Comparison of ENCODE assay signal across 8 mouse cellular contexts in the genomic region with DNA sequence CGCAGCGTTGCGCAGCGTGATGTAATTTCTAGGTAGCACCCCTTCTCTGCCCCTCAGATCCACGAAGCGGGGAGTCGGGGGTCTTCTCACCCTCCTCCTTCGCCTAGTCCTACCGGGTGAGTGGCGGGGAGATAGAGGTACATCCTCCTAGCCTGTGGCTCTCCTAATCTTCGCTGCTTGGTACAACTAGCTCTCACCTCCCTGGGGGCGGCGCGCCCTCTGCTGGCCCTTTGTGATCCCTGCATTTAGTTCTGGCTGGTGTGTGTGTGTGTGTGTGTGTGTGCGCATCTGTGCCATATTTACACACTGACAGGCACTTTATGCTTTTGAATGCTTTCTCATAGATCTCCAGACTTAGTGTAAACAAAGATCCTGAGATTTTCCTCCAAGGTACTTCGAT. TPM values are rescaled to one million over a fixed set of nuclear protein-coding genes. Genes with fewer than 3 reads are reported as not detected.
DNase-seq lines count a peak whose midpoint lies in the region; ATAC-seq lines count a peak whose summit lies in the region.

No protein-coding gene starts in this region.

- H3K4me2 ChIP-seq in intestine, embryonic 15.5 days (replicated peaks): peak overlapping the region; percentile 99
- peak overlapping the region; percentile 86 for H3K4me2 ChIP-seq in midbrain, embryonic 11.5 days

- H3K9ac ChIP-seq in intestine, embryonic 15.5 days: no peak overlapping the region
- peak overlapping the region; percentile 78; the same call in 1 of the 2 replicates for H3K9ac ChIP-seq in midbrain, embryonic 11.5 days (ENCODE audit: low read length)

- peak overlapping the region; percentile 64 for H3K4me3 ChIP-seq in intestine, embryonic 15.5 days (replicated peaks)
- peak overlapping the region; percentile 71 for H3K4me3 ChIP-seq in midbrain, embryonic 11.5 days (ENCODE audit: low read depth, low read length)

- H3K4me1 ChIP-seq in intestine, embryonic 15.5 days (replicated peaks): peaks cover 16% of the 10 kb centered on the region
- H3K4me1 ChIP-seq in midbrain, embryonic 11.5 days (ENCODE audit: control insufficient read depth, insufficient read depth, low read length): peaks cover 11% of the 10 kb centered on the region

- peak; percentile 85 for DNase-seq in adipocyte (ENCODE audit: low spot score)
- peak; percentile 94 for DNase-seq in embryo, embryonic 10 days (ENCODE audit: low spot score)
- peak; percentile 76 for DNase-seq in gastrocnemius, postnatal 25 days
- peak; percentile 88 to 92 for DNase-seq in left cerebral cortex, postnatal 14 days (ENCODE audit: low spot score in 2 of 2)
- peak; percentile 99 for DNase-seq in midbrain, embryonic 11.5 days (ENCODE audit: low spot score, missing footprints)
- peak; percentile 92 for DNase-seq in right cerebral cortex, postnatal 4 days
- peak; percentile 78 for DNase-seq in yolk sac, embryonic 10.5 days (ENCODE audit: low spot score)

- no peaks in the 10 kb centered on the region for H3K9me3 ChIP-seq in intestine, embryonic 15.5 days
- H3K9me3 ChIP-seq in midbrain, embryonic 11.5 days (ENCODE audit: control insufficient read depth, low read length): no peaks in the 10 kb centered on the region

- peak; percentile 66 for ATAC-seq in intestine, embryonic 15.5 days
- peak; percentile 47 for ATAC-seq in midbrain, embryonic 11.5 days (ENCODE audit: low FRiP score)

- no peaks in the 10 kb centered on the region for H3K36me3 ChIP-seq in intestine, embryonic 15.5 days
- no peaks in the 10 kb centered on the region for H3K36me3 ChIP-seq in midbrain, embryonic 11.5 days (ENCODE audit: control insufficient read depth, insufficient read depth, low read length)

- intact Hi-C loops in left cerebral cortex, postnatal 14 days (cut with DNase I): loop anchor here (2.0 to 10.0 kb wide), 4 partner anchors 61 to 621 kb away; no protein-coding TSS in a partner anchor

- peaks cover 28% of the 10 kb centered on the region for H3K27me3 ChIP-seq in intestine, embryonic 15.5 days (replicated peaks)
- H3K27me3 ChIP-seq in midbrain, embryonic 11.5 days (ENCODE audit: control insufficient read depth, insufficient read depth, low read length): peaks cover 6% of the 10 kb centered on the region; the same call in 1 of the 2 replicates

- no peak overlapping the region for H3K27ac ChIP-seq in intestine, embryonic 15.5 days
- no peak overlapping the region for H3K27ac ChIP-seq in midbrain, embryonic 11.5 days (ENCODE audit: low read depth, low read length)

- WGBS in intestine, embryonic 15.5 days: 2% methylated on average over 16 of the region's 16 CpGs
- 1% methylated on average over 15 of the region's 16 CpGs for WGBS in midbrain, embryonic 11.5 days

RNA-seq across cellular contexts. Expression of gene Nog, which starts 1.3 kb away (rescaled TPM):
- 1 to 10 TPM; 1.6 TPM for total RNA-seq in gastrocnemius, postnatal 25 days (2021)
- polyA plus RNA-seq in intestine, embryonic 15.5 days (2015; fragmentation: Nextera tagmentation; extraction: Ambion mirVana): 2.6 and 2.7 TPM in 2 replicates
- 10 to 100 TPM; 15.6 to 17.1 TPM for total RNA-seq in left cerebral cortex, postnatal 14 days (2021)
- polyA plus RNA-seq in midbrain, embryonic 11.5 days (2014; fragmentation: Nextera tagmentation; extraction: Ambion mirVana): 5.0 and 6.1 TPM in 2 replicates

Comparison
In these comparisons a context has a peak if more than half of its experiments do, and no peak if none do; other contexts are left out.
1. RNA of gene Nog, which starts 1.3 kb away (total RNA-seq): 15.6 to 17.1 TPM in left cerebral cortex, postnatal 14 days; 1.6 TPM in gastrocnemius, postnatal 25 days; every median in the first group is over 4 times any median in the second.
2. Peak in every context shown above with its lines, with median percentiles within 50 percentile points of each other: DNase-seq.